Mouse (Mus musculus): ENCODE measurements around the gene Ndufb10.

DNA sequence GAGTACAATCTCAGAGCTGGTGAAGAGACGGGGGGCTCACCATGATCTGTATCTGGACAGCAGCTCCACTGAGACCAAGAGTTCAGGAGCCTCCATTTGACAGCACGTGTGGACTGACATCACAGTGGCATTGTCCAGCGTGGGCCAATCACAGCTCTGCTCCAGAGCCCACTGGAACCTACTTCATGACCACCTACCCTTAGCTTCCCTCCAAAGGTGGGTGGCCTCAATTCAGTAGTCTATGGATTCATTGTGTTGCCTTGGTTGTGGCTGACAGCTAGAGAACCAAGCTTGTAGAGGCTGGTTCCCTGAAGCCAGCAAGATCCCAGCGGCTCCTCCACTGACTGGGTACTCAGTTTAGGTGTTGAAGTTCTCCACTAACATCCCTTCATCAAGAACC is 6.3 kb downstream of the Ndufb10 start, which contains the start of the genes Rnf151 and Rps2:
- no peak for TF ChIP-seq TAL1 (IDR thresholded peaks at IDR 0.05; ENCODE audit: low read length)
- no peak for TF ChIP-seq GATA1 (IDR thresholded peaks at IDR 0.05; ENCODE audit: low read length)
